Mouse (Mus musculus) liver, embryonic 15.5 days (tissue): Measurements from ENCODE around the gene Uhrf1bp1. TPM values are rescaled to one million over a fixed set of nuclear protein-coding genes. Genes with fewer than 3 reads are reported as not detected.

Source experiments
- ATAC-seq: fragments of 200-750 bp; cut with Nextera tagmentation; 2 replicates; pipeline ENCODE4 v1.8.0; 2017; ENCODE audit warnings: moderate number of reproducible peaks, mild to moderate bottlenecking, moderate library complexity; ENCODE audit not compliant: insufficient read depth
- H3K27ac ChIP-seq: fragments of 300-500 bp; sonication (generic); replicated peaks from 2 replicates; pipeline ENCODE4 v1.5.1; 2015; ENCODE audit warnings: mild to moderate bottlenecking, inconsistent platforms
- H3K27me3 ChIP-seq: fragments of 300-500 bp; sonication (generic); 2 replicates; pipeline ENCODE4 v1.6.1; 2015; ENCODE audit warnings: mild to moderate bottlenecking, inconsistent platforms
- H3K36me3 ChIP-seq: fragments of 300-500 bp; sonication (generic); replicated peaks from 2 replicates; pipeline ENCODE4 v1.6.1; 2015; ENCODE audit warnings: moderate library complexity, mild to moderate bottlenecking, inconsistent platforms
- H3K4me1 ChIP-seq: fragments of 300-500 bp; sonication (generic); replicated peaks from 2 replicates; pipeline ENCODE4 v1.6.1; 2015; ENCODE audit warnings: inconsistent platforms
- H3K4me2 ChIP-seq: fragments of 300-500 bp; sonication (generic); 2 replicates; pipeline ENCODE4 v1.6.1; 2015; ENCODE audit warnings: moderate library complexity, mild to moderate bottlenecking, inconsistent platforms
- H3K4me3 ChIP-seq: fragments of 300-500 bp; sonication (generic); replicated peaks from 2 replicates; pipeline ENCODE4 v1.5.1; 2015; ENCODE audit warnings: mild to moderate bottlenecking, inconsistent platforms
- H3K9ac ChIP-seq: fragments of 300-500 bp; sonication (generic); 2 replicates; pipeline ENCODE4 v1.6.1; 2015; ENCODE audit warnings: moderate library complexity, mild to moderate bottlenecking, inconsistent platforms
- H3K9me3 ChIP-seq: fragments of 300-500 bp; sonication (generic); replicated peaks from 2 replicates; pipeline ENCODE4 v1.6.1; 2016; ENCODE audit warnings: inconsistent platforms
- WGBS: fragments of 180-500 bp; shearing (Covaris S2); methylation state at CpG from one replicate; pipeline ENCODE4 v1.1.7; 2015; ENCODE audit warnings: mixed read lengths; ENCODE audit not compliant: insufficient replicate concordance; 5-methylcytosine and 5-hydroxymethylcytosine counted together
- polyA plus RNA-seq: library from polyadenylated mRNA; unstranded; fragments of >200 nt; fragmentation: Nextera tagmentation; extraction: Ambion mirVana; gene quantifications from 2 replicates; pipeline ENCODE4 v1.2.1, GENCODE M21; 2015

Uhrf1bp1 gene
- polyA plus RNA-seq, 1 experiment from 2014 or later, result 2.2 TPM

DNA sequence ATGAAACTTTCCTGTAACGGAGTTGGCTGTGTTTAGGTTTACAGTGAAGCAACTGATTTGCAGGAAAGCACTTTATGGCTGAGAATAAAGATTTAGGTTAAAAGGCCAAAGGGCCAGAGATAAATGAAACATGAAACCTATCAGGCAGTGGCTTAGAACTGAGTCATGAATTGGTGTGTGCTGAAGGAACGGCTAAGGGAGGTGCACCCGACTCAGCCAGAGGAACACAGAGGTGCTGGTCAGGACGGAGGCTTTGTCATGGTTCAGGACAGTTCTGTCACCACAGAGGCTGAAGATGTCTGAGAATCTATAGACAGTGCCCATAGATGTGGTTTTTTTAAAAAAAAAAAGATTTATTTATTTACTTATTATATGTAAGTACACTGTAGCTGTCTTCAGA, 58.5 kb downstream of the Uhrf1bp1 start:
- Histone ChIP-seq H3K9ac (no peak overlapping the region), H3K27ac (no peak overlapping the region), H3K4me2 (no peak overlapping the region), H3K27me3 (no peaks in the 10 kb centered on the region), H3K4me1 (peaks cover 22% of the 10 kb centered on the region), H3K36me3 (no peaks in the 10 kb centered on the region), H3K9me3 (no peaks in the 10 kb centered on the region), H3K4me3 (no peak overlapping the region)
- WGBS, result 64% methylated on average over 4 of the region's 4 CpGs
- no peak for ATAC-seq

DNA sequence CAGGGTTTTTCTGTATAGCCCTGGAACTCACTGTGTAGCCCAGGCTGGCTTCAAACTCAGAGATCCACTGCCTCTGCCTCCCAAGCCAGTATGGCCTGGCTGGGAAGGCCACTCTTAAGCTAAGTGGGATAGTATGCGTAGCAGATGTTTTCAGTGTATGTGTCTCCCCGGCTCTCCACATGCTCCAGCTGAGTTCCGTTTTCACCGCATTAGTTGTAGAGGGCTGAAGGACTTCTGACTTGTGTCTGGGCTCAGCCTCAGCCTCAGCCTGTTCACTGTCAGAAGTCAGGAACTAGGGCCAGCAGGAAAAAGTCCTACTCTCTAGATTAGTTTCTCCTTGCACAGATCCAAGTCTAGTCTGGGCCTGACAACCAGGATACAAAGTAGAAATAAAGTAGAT, 60.1 kb downstream of the Uhrf1bp1 start:
- Histone ChIP-seq H3K9me3 (no peaks in the 10 kb centered on the region), H3K4me2 (no peak overlapping the region), H3K4me3 (no peak overlapping the region), H3K36me3 (no peaks in the 10 kb centered on the region), H3K9ac (no peak overlapping the region), H3K27ac (no peak overlapping the region), H3K4me1 (peaks cover 18% of the 10 kb centered on the region), H3K27me3 (no peaks in the 10 kb centered on the region)
- no peak for ATAC-seq
- WGBS, result 82% methylated on average over 4 of the region's 4 CpGs

DNA sequence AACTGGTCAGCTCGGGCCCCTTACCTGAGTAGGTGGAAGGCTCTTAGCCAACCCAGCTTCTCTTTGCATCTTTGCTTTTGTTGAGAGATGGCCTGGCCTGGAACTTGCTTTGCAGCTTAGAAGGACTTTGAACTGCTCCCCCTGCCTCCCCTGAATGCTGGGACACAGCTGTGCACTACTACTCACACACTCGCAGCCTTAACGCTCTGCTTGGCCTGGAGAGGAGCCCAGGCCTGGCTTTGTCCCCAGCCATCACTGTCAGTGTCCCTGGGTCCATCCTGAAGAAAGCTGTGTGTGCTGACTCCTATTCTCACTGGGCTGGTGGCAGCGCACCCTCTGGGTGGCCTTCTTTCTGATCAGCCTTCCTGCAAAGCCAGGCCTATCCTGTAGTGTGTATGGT, 64.4 kb downstream of the Uhrf1bp1 start:
- Histone ChIP-seq H3K9me3 (no peaks in the 10 kb centered on the region), H3K4me3 (no peak overlapping the region), H3K4me1 (peaks cover 30% of the 10 kb centered on the region), H3K9ac (no peak overlapping the region), H3K4me2 (no peak overlapping the region), H3K27me3 (no peaks in the 10 kb centered on the region), H3K36me3 (no peaks in the 10 kb centered on the region), H3K27ac (no peak overlapping the region)
- 63% methylated on average over 4 of the region's 4 CpGs for WGBS
- ATAC-seq, result no peak

DNA sequence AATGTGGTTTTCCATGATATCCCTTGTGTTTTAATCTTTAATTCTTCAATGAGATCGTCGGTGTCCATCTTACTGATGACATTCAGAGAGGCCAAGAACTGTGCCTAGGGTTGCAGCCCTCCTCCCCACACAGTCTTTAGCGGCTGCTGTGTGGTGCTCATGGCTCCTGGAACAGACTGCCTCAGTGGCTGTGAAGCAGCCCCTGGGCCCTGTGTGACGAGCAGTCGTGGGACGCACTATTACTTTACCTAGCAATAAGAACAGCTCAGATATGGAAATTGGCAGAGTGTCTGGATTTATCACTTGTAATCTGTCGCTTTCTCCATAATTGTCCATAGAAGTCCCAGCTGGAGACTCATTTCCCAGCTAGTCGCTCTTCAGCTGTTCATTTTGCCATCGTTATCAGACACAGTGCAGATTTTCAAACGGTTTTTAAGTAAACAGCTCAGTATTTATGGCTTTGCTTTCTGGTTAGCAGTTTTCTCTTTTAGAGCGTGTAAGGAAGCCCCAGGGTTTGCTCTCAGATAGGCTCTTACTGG, 66.0 kb downstream of the Uhrf1bp1 start:
- H3K4me1 ChIP-seq, result peaks cover 30% of the 10 kb centered on the region
- no peaks in the 10 kb centered on the region for H3K36me3 ChIP-seq
- 72% methylated on average over 11 of the region's 11 CpGs for WGBS
- H3K9me3 ChIP-seq, result no peaks in the 10 kb centered on the region
- H3K9ac ChIP-seq, result no peak overlapping the region
- H3K4me2 ChIP-seq, result no peak overlapping the region
- H3K27me3 ChIP-seq, result no peaks in the 10 kb centered on the region
- H3K27ac ChIP-seq, result no peak overlapping the region
- H3K4me3 ChIP-seq, result no peak overlapping the region
- ATAC-seq, result no peak

DNA sequence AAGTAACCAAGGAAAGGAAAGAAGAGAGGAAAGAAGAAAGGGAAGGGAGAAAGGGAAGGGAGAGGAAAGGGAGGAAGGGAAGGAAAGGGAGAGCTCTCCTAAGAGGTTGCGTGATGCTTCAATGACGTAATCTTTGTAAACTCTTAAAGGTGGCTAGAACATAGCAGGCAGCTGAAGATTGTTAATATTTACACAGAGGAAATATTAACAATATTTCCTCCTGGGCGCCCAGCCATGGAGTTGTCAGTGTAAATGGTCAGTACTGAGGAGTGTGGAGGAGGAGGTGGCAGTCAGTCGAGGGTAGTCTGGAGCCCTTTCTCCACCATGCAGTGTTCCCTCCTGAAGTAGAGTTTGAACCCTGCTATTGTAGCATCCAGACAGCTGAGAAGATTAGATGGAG, 68.8 kb downstream of the Uhrf1bp1 start:
- H3K9ac ChIP-seq, result no peak overlapping the region
- ATAC-seq, result no peak
- no peaks in the 10 kb centered on the region for H3K27me3 ChIP-seq
- H3K4me3 ChIP-seq, result no peak overlapping the region
- WGBS, result 72% methylated on average over 4 of the region's 4 CpGs
- H3K27ac ChIP-seq, result no peak overlapping the region
- H3K36me3 ChIP-seq, result no peaks in the 10 kb centered on the region
- peaks cover 27% of the 10 kb centered on the region for H3K4me1 ChIP-seq
- H3K9me3 ChIP-seq, result no peaks in the 10 kb centered on the region
- no peak overlapping the region for H3K4me2 ChIP-seq

DNA sequence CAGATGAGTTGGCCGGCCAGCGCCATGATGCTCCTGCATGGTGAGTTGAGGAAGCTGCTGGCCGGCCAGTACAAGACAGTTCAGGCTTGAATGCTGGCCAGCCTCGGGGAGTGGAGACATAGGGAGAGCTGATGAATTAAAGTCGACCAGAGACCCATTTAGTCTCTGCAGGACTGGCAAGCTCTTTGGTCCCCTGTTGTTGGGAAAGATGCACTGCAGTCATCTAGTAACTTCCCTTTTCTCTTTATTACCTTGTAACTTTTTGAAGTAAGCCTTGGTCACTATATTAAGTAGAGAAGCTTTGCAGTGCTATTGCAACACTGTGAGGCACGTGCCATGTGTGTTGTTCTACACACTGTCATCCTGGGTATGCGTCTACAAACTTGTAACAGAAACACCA, 69.3 kb downstream of the Uhrf1bp1 start:
- no peak overlapping the region for H3K9ac ChIP-seq
- WGBS, result 60% methylated on average over 7 of the region's 7 CpGs
- no peaks in the 10 kb centered on the region for H3K27me3 ChIP-seq
- no peak overlapping the region for H3K4me2 ChIP-seq
- H3K4me3 ChIP-seq, result no peak overlapping the region
- no peaks in the 10 kb centered on the region for H3K9me3 ChIP-seq
- no peaks in the 10 kb centered on the region for H3K36me3 ChIP-seq
- H3K27ac ChIP-seq, result no peak overlapping the region
- peaks cover 23% of the 10 kb centered on the region for H3K4me1 ChIP-seq
- ATAC-seq, result no peak

DNA sequence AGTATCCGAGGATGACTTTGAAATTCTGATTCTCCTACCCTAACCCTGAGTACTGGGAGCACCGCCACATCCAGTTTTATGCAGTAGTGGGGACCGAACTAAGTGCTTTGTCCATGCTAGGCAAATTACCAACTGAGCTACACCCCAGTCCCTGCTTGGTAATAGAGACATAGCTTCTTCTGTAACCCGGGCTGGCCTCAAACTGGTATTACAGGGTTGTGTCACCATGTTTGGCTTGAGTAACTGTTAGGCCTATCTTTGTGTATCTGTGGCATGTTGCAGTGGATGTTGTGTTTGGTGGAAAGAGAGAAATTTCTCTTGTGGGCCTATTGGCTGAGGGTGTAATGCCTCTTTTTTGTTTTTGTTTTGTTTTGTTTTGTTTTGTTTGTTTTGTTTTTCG, 74.0 kb downstream of the Uhrf1bp1 start:
- Histone ChIP-seq H3K4me3 (no peak overlapping the region), H3K4me1 (peaks cover 15% of the 10 kb centered on the region), H3K36me3 (no peaks in the 10 kb centered on the region), H3K9ac (no peak overlapping the region), H3K9me3 (no peaks in the 10 kb centered on the region), H3K27me3 (no peaks in the 10 kb centered on the region), H3K4me2 (no peak overlapping the region), H3K27ac (no peak overlapping the region)
- no peak for ATAC-seq
- WGBS, result 69% methylated on average over 5 of the region's 5 CpGs

DNA sequence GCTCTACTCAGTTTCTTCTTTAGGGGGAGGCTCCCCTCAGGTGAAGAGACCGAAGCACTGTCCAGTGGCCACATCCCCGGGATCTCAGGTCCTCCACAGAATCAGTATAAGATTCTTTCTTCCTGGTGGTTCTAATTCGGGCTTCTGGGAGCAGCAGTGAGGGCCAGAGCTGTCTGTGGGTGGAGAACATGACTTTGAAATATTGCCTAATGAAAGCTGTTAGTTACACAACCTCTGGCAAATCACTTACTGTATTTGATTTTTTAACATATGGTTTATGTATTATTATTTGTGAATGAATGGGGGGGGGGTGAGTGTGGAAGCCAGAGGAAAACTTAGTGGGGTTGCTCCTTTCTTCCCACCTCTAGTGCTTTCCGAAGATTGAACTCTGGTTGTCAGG, 75.6 kb downstream of the Uhrf1bp1 start:
- no peak overlapping the region for H3K4me2 ChIP-seq
- no peak overlapping the region for H3K4me3 ChIP-seq
- no peak for ATAC-seq
- no peaks in the 10 kb centered on the region for H3K27me3 ChIP-seq
- H3K36me3 ChIP-seq, result no peaks in the 10 kb centered on the region
- H3K9ac ChIP-seq, result no peak overlapping the region
- WGBS, result 63% methylated on average over 4 of the region's 4 CpGs
- no peaks in the 10 kb centered on the region for H3K9me3 ChIP-seq
- H3K4me1 ChIP-seq, result peaks cover 13% of the 10 kb centered on the region; the same call in 1 of the 2 replicates
- no peak overlapping the region for H3K27ac ChIP-seq

DNA sequence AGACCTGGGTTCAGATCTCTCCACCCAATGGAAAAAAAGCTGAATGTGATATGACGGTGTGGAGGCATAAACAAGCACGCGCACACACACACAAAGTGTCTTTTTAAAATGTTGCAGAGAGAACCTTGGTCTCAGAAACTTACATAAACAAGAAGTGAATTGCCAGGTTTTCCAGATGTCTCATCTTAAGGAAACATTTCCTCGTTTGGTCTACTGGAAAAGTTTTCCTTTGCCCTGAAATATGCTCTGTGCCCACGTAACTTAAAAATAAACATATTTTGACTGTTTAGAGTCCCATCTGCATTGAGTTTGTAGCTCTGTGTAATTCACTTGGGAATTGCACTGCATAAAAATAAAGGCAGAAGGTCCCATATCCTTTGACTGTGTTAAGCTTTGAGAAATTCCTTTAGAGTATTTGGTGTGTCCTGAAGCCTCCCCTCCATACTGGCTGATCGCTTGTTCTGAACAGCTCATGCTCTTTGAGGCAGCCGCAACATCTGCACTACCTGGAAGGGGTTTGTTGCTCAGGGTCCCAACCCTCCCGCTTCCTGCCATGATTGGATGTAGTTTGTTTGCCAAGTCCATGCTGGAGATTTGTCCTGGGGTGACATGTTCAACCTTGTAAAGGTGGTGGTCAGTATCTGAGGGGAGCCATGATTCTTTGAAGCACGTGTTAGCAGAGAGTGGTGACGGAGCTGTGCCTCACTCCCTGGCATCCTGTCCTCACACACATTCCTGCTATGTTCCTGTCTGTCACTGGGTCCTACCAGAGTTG, 78.1 kb downstream of the Uhrf1bp1 start:
- 80% methylated on average over 10 of the region's 10 CpGs for WGBS
- Histone ChIP-seq H3K4me1 (peaks cover 21% of the 10 kb centered on the region; the same call in 1 of the 2 replicates), H3K4me3 (no peak overlapping the region), H3K9me3 (no peaks in the 10 kb centered on the region), H3K36me3 (no peaks in the 10 kb centered on the region), H3K27me3 (no peaks in the 10 kb centered on the region), H3K27ac (no peak overlapping the region), H3K4me2 (no peak overlapping the region), H3K9ac (no peak overlapping the region)
- ATAC-seq, result no peak

DNA sequence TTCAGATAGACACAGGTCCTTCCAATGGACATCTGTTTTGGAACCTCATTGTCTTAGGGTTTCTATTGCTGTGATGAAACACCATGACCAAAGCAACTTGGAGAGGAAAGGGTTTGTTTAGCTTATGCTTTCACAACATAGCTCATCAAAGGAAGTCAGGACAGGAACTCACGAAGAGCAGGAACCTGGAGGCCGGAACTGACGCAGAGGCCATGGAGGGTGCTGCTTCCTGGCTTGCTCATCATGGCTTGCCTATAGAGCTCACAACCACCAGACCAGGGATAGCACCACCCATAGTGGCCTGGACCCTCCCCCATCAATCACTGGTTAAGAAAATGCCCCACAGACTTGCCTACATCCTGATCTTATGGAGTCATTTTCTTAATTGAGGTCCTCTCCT, 78.8 kb downstream of the Uhrf1bp1 start:
- no peak overlapping the region for H3K4me2 ChIP-seq
- ATAC-seq, result no peak
- 62% methylated on average over 3 of the region's 3 CpGs for WGBS
- H3K9ac ChIP-seq, result no peak overlapping the region
- H3K27me3 ChIP-seq, result no peaks in the 10 kb centered on the region
- H3K4me3 ChIP-seq, result no peak overlapping the region
- H3K36me3 ChIP-seq, result no peaks in the 10 kb centered on the region
- peaks cover 20% of the 10 kb centered on the region; the same call in 1 of the 2 replicates for H3K4me1 ChIP-seq
- no peaks in the 10 kb centered on the region for H3K9me3 ChIP-seq
- H3K27ac ChIP-seq, result no peak overlapping the region

DNA sequence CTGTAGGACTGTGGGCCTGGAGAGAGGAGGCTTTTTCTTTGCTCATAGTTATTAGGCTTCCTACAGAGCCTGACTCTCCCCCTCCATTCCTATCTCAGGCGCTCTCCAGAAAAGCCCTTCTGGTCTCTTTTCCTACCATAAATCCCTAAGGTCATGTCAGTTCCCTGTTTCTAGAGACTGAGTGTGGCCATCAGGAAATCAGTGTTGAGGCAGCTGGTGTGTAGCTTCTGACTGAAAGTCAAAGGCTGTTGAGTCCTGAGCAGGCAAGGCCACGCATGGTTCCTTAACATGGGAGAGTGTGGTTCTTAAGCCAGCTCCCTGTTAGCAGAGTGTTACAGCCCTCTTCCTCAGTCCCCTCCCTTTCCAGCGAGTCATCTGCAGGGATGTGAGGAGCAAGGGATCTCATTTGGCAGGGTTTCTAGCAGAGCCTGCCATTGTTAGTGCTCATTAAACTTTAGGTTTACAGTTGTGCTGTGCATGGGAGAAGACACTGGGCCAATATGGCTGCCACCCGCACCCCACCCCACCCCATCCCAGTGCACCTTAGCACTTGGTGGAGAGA, 80.9 kb downstream of the Uhrf1bp1 start:
- 64% methylated on average over 4 of the region's 4 CpGs for WGBS
- Histone ChIP-seq H3K4me2 (no peak overlapping the region), H3K27me3 (no peaks in the 10 kb centered on the region), H3K9ac (no peak overlapping the region), H3K4me1 (peaks cover 17% of the 10 kb centered on the region; the same call in 1 of the 2 replicates), H3K4me3 (no peak overlapping the region), H3K9me3 (no peaks in the 10 kb centered on the region), H3K27ac (no peak overlapping the region), H3K36me3 (no peaks in the 10 kb centered on the region)
- no peak for ATAC-seq
